Mouse (Mus musculus) heart, adult 11 months (tissue): ENCODE measurements around the gene Eepd1.

ENCODE experiments used
- DNase-seq: peaks from one replicate; pipeline ENCODE4 v3.0.0; 2022

The Eepd1 gene

DNA sequence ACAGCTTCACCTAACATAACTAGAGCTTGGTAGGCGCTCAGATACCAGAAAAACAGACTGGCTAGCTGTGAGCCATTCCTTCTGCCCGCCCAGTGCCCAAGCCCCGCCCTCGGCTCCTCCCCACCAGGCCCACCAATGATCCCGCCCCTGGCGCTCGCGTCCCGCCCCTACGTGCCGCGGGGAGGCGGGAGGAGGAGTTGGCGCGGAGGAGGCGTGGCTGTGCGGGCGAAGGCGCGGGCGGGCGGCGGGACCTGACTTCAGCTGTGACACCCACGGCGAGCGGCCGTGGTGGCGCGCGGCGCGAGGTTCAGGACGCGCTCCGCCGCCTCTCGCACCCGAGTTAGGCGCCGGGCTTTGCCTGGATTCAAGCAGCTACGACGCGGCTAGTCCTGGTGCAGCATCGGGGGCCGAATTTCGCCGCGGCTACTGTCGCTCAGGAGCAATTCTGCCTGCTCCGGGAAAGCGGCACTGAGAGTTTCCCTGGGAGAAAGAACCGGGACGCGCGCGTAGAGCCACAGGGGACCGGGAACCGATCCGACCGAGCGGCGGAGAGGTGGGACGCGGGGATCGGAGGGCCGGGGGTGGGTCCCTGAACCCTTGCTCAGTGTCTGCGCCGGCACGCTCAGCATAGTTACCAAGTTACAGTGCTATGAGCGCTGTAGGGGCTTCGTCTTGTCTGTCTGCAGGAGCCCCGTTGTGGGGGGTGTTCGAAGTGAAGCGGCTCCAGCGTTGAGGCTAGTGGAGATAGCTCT, at the start of gene Eepd1:
TSS of gene Eepd1 (plus strand) at position 204 of the 752 bp plus-strand sequence.
- DNase-seq, result peak; percentile 100

DNA sequence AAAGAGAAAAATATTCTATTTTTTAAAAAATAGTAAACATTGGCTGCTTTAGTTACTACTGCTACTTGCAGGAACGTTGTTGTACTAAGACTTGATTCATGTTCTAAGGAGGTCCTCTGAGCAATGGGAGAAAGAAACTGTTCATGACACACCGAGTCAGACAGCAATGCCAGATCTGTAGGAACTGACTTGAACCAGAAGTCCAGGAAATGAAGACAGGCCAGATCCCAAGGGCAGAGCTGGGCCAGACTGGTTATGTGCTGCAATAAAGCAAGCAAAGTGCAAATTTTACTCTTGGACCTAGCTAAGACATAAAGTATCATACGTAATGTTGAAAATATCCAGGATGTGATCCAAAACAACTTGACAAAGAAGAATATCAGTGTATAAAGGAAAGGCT, 42.5 kb upstream of the Eepd1 start:
- peak; percentile 87 for DNase-seq

DNA sequence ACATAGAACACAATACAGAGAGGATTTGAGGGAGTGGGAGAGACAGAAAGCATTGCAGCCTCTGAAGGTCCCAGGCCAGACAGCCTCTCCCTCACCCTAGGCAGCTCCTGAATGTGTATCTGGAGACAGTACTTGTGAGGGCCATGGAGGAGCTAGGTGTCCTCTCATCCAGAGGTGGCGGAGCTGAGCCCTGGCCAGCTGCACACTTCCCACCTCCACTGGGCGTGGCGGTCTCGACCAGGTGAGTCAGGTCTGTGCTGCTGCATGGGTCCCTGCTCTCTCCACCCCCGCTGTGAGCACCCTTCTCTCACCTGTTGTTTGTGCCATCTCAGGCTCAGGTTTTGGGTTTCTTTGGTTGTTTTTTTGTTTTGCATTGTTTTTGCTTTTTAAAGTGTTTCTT, 41.3 kb upstream of the Eepd1 start:
- DNase-seq, result peak; percentile 76

DNA sequence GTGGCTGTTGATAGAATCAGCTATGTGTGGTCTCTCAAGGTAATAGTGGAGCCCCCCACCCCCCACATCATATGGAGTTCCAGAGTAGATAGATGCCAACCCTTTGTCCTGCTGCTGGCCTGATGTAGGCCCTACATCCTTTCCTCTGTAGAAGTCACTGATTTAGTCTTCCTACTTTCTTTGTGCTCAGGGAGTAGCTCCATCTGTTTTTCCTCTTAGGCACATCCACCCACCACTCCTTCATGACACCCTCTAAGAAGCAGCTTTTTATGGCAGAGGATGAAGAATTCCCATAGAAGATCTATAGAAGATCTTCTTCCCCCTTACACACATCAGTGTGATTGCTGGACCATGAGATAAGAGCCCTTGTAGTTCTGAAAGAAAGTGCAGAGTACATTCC, 39.3 kb upstream of the Eepd1 start:
- peak; percentile 33 for DNase-seq

DNA sequence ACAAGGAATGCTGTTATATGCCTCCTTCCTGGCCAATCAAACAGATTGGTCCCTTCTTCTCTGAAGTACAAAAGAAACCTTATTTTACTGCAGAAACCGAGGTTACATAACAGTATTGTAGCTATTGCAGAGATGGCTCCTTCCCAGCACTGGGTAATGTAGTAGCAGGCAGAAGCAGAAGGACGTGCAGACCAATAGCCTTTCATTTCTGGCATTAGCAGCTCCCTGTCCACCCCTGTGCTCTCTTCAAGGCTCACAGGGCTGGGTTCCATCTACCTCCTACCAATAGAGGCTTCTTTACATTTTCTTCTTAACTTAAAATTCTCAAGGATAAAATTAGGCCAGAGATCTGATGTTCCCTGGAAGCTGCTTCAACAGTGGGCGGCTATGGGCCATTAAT, 38.3 kb upstream of the Eepd1 start:
- peak; percentile 68 for DNase-seq

DNA sequence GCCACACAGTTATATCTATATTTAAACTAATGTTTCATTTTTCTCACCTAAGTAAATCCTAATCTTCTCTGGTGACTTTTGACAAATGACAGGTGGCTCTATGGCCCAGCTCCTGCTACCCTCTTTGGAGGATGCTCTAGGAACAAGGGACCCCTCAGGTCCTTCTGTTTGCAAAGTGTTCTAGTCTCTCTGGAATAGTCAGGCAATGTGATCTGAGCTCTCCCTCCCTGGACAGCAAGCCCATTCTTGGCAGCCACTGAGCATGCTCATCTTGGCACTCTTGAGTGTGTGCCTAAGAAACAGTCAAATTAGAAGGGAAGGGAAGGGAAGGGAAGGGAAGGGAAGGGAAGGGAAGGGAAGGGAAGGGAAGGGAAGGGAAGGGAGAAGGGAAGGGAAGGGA, 37.8 kb upstream of the Eepd1 start:
- DNase-seq, result peak; percentile 76

DNA sequence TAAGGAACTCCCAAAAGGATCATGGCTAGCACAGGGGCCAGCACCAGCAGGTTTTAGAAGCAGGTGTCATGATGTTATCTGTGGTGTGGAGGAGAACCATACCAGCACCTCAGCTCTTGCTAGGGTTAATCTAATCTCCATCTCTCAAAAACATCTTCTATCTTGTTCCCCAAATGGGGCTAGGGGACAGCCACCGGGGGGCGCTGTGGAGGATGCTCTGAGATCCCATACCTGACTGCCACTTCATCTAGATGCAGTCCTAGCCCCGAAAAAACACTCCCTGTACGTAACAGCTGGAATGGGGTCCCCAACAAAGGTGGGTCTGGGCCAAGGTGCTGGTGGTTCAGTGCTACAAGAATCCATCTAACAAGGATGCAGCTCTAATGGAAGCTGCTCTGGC, 31.0 kb upstream of the Eepd1 start:
- peak; percentile 66 for DNase-seq

DNA sequence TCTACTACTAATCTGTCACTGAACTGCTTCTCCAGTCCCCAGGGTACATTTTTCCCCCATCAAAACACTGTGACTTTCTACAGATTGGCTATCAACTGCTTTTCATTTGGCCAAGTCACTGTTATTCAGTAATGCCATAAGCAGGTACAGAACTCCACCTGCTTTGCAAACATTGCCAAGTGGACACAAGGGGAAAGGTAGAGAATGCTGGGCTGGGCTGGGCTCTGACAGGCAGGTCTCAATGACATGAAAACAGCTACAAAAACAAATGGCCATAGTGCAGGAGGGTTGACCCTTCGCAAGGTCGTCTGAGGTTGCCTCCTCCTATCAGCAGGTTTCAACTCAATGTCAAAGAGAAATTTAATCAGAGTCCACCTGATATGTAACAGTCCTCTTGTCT, 26.3 kb upstream of the Eepd1 start:
- DNase-seq, result peak; percentile 64

DNA sequence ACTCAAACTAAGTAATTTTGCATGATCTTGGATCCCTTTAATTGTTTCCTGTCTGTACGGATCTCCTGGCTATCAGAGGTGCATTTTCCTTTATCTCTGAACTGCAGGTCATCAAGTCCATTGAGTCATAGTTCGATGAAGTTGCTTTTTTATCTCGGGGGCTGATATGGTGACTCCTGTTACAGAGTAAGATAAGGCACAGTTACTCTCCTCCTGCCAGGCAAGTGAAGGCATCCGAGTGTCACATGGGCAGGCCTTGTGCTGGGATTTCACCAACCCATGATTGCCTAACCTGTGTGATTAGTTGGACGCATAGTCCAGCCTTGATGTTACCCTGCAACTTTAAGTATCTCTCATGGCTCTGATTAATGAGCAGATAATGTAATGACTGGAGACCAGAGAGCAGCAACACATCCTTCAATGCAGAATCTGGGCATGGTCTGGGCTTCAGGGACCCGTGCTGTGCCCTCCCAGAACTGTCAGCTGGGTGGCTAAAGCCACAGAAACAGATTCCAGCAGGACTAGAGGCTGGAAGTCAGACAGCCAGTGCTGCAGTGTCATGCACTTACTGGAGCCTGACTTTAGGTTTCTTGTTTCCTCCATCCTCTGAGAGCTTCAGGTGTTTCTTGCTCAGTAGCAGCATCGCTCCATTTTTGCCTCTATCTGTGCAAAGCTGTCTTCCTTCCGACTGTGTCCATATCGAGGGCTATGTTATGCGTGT, 20.4 kb upstream of the Eepd1 start:
- peak; percentile 66 for DNase-seq

DNA sequence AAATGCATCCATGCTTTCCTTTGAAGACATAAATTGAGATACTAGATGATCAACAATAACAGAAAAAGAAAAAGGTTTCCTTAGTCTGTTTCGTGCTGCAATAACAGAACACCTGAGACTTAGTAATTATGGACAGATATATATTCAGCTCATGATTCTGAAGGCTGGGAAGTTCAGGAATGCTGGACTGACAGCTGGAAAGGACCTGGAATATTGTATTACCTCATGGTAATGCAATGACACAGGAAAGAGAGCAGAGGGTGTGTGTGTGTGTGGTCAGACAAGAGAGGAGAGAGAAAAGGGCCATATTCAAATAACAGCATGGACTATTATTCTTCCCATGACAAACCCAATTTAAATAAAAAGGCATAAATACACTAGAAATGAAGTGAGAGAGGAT, 17.0 kb upstream of the Eepd1 start:
- no peak for DNase-seq

DNA sequence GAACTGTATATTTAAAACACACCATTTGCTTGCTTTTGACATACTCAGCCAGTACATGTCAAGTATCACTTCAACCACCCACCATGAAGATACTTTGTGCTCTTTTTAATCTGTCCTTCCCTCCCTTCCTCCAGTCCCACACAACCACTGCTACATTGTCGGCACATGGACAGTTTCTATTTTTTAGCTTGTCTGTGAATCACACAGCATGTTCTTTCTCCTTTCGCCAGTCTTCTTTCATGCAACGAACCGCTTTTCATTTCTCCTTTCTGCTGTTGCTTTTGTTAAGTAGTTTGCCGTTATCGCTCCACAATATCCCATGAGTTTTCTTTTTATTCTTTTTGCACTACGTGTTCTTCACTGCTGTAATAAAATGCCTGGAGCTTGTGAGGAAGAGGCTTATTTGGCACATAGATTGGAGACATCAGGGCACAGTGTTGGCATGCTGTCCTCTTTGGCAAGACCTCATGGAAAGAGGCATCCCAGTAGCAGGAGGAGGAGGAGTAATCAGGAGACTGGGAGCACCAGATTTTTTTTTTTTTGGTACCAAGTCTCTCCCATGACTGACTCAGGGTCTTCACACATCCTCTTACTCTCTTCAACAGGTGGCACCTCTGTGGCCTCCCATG, 1.8 kb upstream of the Eepd1 start:
- peak; percentile 52 for DNase-seq

DNA sequence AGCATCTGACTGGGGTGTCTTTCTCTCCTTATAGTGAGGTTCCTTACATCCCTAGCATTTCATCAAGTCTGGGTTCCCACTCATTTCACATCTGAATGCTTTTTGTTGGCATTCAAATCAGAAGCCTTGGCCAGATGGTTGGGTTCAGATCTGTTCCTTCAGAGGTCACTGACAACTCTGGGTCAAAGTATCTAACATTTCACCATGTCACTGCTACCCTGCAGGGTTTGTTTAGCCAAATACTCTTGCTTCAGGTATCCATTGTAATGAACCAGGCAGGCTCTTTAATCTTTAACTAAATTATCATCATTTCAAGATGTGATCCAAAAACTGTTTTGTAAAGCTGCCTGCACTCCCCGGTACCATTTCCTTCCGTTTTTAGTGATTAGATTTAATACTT, 671 bp upstream of the Eepd1 start:
- peak; percentile 79 for DNase-seq

DNA sequence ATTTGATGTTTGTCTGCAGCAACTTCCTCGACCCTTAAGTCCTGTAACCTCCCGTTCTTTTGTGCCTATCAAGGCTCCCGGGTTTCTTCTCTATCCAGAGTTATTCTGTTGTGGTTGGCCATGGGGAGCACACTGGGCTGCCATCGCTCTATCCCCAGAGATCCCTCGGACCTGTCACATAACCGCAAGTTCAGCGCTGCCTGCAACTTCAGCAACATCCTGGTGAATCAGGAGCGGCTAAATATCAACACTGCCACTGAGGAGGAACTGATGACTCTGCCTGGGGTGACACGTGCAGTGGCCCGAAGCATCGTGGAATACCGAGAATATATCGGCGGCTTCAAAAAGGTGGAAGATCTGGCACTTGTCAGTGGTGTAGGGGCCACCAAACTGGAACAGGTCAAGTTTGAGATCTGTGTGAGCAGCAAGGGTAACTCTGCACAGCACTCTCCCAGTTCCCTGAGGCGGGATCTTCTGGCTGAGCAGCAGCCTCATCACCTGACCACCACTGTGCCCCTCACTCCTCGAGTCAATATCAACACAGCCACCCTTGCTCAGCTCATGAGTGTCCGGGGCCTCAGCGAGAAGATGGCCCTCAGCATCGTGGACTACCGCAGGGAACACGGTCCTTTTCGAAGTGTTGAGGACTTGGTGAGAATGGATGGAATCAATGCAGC, 1.1 kb downstream of the Eepd1 start:
- peak; percentile 96 for DNase-seq

DNA sequence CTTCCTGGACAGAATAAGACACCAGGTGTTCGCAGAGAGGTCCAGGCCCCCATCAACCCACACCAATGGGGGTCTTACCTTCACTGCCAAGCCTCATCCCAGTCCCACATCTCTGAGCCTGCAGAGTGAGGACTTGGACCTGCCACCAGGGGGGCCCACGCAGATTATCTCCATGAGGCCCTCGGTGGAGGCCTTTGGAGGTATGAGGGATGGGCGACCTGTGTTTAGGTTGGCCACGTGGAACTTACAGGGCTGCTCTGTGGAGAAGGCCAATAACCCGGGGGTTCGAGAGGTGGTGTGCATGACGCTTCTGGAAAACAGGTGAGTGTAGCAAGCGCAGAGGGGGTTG, 1.6 kb downstream of the Eepd1 start:
- peak; percentile 95 for DNase-seq

DNA sequence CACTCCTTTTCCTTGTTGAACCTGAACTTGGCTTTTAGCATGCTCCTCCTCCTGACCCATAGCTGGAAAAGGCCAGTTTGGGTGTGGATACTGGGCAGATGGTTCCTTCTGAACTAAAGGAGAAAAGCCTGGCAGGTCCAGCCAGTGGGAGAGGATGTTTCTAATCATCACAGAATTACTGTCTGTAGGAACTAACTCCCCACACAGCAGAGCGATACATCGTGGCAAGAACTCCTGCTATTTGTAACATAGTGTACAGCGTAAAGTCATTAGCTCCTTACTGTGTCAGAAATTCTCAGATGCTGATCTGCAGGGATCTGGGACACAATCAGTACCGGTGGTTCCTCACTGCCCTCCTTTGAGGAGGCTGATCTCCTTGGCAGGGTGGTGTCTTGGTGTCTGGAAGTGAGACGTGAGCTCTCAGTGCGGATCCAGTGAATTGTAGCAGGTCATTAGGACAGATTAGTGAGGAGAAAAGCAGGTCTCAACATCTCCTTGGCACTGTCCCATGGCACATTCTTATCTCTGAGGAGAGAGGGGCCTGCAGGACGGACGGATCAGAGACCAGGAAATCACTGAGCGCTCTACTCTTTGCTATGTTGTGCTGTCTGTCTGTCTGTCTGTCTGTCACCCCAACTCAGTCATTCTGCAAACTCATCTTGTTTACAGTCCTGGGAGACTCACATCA, 2.7 kb downstream of the Eepd1 start:
- peak; percentile 87 for DNase-seq

DNA sequence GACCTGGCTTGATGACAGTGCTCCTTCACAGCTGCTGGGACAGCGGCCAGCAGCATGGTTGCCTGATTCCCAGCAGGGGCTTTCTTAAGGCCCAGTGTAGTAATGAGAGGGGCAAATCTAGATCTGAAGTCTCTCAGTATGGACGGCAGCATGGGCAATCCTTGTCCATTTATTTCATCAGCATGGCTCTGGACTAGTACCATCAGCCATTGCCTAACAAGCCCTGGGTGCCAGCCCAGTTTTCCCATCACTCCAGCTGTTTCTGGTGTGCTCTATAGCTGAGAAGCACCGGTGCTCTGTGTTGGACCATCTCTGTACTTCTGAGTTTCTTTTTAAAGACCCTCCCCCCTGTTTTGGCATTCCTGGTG, 3.3 kb downstream of the Eepd1 start:
- DNase-seq, result peak; percentile 94

DNA sequence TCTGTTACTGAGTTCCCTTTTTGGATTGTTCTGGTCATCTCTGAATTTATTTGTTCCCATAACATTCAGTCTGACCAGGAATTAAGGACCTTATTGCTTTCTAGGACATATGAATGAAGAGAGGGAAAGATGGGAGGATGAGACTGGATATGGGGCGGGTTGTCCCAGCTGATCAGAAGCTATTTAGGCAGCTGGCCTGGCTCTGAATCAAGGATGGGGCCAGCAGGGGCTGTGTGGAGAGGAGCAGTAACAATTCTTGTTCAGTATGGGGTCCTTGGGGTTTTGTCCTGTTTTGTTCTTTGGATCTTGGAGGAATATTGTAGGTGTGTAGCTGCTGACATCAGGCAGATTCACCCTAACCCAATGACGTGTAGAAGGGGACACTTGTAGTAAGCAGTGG, 3.7 kb downstream of the Eepd1 start:
- peak; percentile 72 for DNase-seq

DNA sequence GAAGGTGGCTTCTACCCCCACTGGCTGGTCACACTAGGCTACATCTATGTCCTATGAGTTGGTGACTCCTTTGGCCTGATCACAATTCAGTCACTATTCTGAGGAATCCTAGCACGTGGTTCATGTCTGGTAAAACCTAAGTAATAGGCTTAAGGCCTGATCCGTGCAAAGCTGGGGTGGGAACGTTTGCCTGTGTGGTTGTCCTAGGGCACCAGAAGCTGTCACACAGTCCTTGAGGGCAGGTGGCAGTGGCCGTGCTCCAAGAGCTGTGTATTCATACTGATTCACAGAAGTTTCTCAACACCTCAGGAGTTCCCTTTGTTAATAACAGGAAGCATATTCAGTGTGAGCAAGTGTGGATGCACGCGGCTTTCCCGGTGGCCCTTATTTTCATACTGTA, 4.1 kb downstream of the Eepd1 start:
- peak; percentile 92 for DNase-seq

DNA sequence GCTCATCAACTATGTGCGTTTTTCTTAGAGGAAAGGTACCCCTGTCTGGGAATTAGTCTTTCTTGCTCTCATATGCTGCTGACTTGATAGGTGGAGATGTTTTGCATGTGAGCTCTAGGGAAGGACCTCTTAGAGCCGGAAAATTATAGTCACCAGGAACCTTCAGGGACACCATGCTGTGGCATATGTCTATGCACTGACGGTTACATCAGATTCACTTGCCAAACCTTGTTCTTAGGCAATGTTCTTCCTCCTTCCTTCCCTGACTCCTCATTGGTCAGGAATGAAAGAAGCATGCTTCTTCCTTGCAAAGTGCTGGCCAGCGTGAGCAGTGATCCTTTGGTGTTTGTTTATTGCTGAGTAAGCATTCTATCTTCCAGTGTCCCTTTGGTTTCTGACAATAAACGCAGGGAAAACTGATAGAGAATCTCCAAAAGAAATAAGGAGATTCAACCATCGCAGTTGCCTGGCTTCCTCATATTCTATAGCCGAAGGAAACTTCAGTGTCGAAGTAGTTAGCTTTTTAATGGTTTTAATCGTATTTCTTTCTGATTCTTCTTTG, 5.0 kb downstream of the Eepd1 start:
- DNase-seq, result peak; percentile 84

DNA sequence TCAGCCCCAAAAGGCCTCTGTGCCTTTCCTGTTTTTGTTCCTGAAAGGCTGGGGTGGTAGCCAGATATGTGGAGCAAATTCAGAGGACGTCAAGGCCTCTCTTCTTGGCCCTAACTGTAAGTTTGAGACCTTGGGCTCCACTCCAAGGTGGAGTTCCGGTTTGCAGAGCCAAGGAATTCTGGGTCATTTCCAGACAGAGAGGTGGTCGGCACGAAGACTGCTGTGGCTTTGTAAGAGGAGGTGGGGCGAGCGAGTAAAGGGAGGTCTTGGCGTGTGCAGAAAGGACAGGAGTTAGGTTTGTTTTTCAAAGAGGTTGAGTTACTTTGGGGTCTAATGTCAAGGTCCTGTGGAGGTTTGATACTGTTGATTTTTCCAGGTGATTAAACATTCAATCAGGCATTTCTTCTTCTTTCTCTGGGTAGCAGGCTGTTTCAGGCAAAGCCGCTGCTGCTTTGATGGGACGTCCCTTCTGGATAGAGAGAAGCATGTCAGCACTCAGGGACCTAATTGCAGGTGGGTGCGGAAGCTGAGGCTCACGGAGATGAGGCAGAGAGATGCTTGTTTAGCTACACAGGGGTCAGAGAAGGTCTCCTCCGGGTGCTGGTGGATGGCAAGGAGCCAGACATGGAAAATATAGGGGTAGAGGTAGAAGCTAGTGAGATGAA, 6.2 kb downstream of the Eepd1 start:
- peak; percentile 98 for DNase-seq

DNA sequence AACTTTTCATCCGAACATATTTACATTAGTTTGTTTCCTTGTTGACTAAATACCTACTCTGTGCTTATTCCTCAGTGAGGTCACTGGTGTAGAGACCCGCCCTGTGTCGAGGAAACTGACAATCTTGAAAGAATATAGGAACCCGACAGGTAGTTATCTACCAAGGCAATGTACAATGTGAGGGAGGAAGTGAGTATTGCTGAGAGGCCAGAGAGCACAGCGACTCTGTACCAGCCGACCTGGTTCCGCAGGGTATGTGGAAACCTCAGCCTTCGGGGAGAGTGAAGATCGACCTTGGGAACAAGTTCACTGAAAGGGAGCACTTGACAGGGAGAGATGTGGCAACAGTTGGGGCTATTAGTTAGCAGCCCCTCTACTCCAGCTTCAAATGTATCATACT, 7.2 kb downstream of the Eepd1 start:
- DNase-seq, result peak; percentile 50
